Mouse (Mus musculus) thymus, adult 2 months (tissue): ENCODE data around the gene Rpl4. TPM values are rescaled to one million over a fixed set of nuclear protein-coding genes. Genes with fewer than 3 reads are reported as not detected.

Source experiments
- DNase-seq: peaks from one replicate; pipeline ENCODE4 v3.0.0; 2021
- H3K27ac ChIP-seq: fragments of 200-500 bp; 2 replicates; pipeline ENCODE4 v1.5.1; 2012; ENCODE audit warnings: low read length, control low read depth; ENCODE audit not compliant: control insufficient read depth, insufficient read depth
- H3K27me3 ChIP-seq: fragments of 200-500 bp; 2 replicates; pipeline ENCODE4 v1.6.1; 2012; ENCODE audit warnings: mild to moderate bottlenecking, low read length, moderate library complexity, mixed read lengths; ENCODE audit not compliant: control insufficient read depth, insufficient read depth
- H3K36me3 ChIP-seq: fragments of 200-500 bp; 2 replicates; pipeline ENCODE4 v1.6.1; 2012; ENCODE audit warnings: mild to moderate bottlenecking, low read length, moderate library complexity; ENCODE audit not compliant: control insufficient read depth, insufficient read depth
- H3K4me1 ChIP-seq: fragments of 200-500 bp; replicated peaks from 2 replicates; pipeline ENCODE4 v1.6.1; 2012; ENCODE audit warnings: low read length; ENCODE audit not compliant: control insufficient read depth, insufficient read depth
- H3K4me3 ChIP-seq: fragments of 200-500 bp; 2 replicates; pipeline ENCODE4 v1.5.1; 2012; ENCODE audit warnings: mild to moderate bottlenecking, low read length, control low read depth, moderate library complexity; ENCODE audit not compliant: control insufficient read depth, insufficient read depth
- CTCF ChIP-seq: fragments of 200-500 bp; IDR thresholded peaks from 2 replicates; pipeline ENCODE4 v1.5.1; 2012; ENCODE audit warnings: mild to moderate bottlenecking, control low read depth, low read length, moderate library complexity, borderline replicate concordance; ENCODE audit not compliant: control insufficient read depth, poor library complexity, insufficient read depth; ENCODE audit errors: extremely low read depth
- POLR2A ChIP-seq: fragments of 200-500 bp; IDR thresholded peaks from 2 replicates; pipeline ENCODE4 v1.6.1; 2012; ENCODE audit warnings: mild to moderate bottlenecking, low read length, control low read depth, moderate library complexity; ENCODE audit not compliant: control insufficient read depth, poor library complexity, insufficient read depth; ENCODE audit errors: extremely low read depth
- WGBS: fragments of 180-500 bp; shearing (Covaris S2); methylation state at CpG from one replicate; pipeline ENCODE4 v1.1.7; 2018; 5-methylcytosine and 5-hydroxymethylcytosine counted together
- polyA plus RNA-seq: library from polyadenylated mRNA; depleted of rRNA; stranded (reverse); fragments of >200 nt; gene quantifications from 2 replicates; pipeline ENCODE4 v1.2.3, GENCODE M21; 2012; rRNA removed

Rpl4 gene
- polyA plus RNA-seq, 1 experiment, result 518 TPM

GRCm38 (mm10) chr9:64219772-64220420 is 46.7 kb downstream of the Rpl4 start:
- no peak overlapping the region for H3K4me3 ChIP-seq
- WGBS, result 98% methylated on average over 10 of the region's 10 CpGs
- H3K36me3 ChIP-seq, result no peaks in the 10 kb centered on the region
- H3K27me3 ChIP-seq, result no peaks in the 10 kb centered on the region
- DNase-seq, result no peak
- no peak overlapping the region for H3K27ac ChIP-seq
- no peaks in the 10 kb centered on the region for H3K4me1 ChIP-seq
- no peak for TF ChIP-seq CTCF
- TF ChIP-seq POLR2A, result no peak

GRCm38 (mm10) chr9:64220603-64221002 is 47.4 kb downstream of the Rpl4 start:
- TF ChIP-seq CTCF (no peak), POLR2A (no peak)
- Histone ChIP-seq H3K27me3 (no peaks in the 10 kb centered on the region), H3K27ac (no peak overlapping the region), H3K4me1 (no peaks in the 10 kb centered on the region), H3K4me3 (no peak overlapping the region), H3K36me3 (no peaks in the 10 kb centered on the region)
- no peak for DNase-seq
- WGBS, result 100% methylated on average over 1 of the region's 1 CpGs

GRCm38 (mm10) chr9:64221480-64221879 is 48.3 kb downstream of the Rpl4 start:
- Histone ChIP-seq H3K4me3 (no peak overlapping the region), H3K27ac (no peak overlapping the region), H3K27me3 (no peaks in the 10 kb centered on the region), H3K36me3 (no peaks in the 10 kb centered on the region), H3K4me1 (no peaks in the 10 kb centered on the region)
- TF ChIP-seq POLR2A (no peak), CTCF (no peak)
- no peak for DNase-seq
- 77% methylated on average over 4 of the region's 4 CpGs for WGBS

GRCm38 (mm10) chr9:64222098-64222497 is 48.9 kb downstream of the Rpl4 start:
- no peaks in the 10 kb centered on the region for H3K4me1 ChIP-seq
- no peaks in the 10 kb centered on the region for H3K36me3 ChIP-seq
- TF ChIP-seq POLR2A, result no peak
- TF ChIP-seq CTCF, result no peak
- H3K27me3 ChIP-seq, result no peaks in the 10 kb centered on the region
- no peak overlapping the region for H3K4me3 ChIP-seq
- 68% methylated on average over 2 of the region's 2 CpGs for WGBS
- no peak for DNase-seq
- H3K27ac ChIP-seq, result no peak overlapping the region

- Histone ChIP-seq H3K4me1 (peaks cover 6% of the 10 kb centered on the region), H3K27ac (no peak overlapping the region), H3K4me3 (no peak overlapping the region), H3K27me3 (no peaks in the 10 kb centered on the region), H3K36me3 (no peaks in the 10 kb centered on the region)
- no peak for DNase-seq
- TF ChIP-seq POLR2A, result no peak
- TF ChIP-seq CTCF, result no peak
These were observed 52.6 kb downstream of the Rpl4 start for GRCm38 (mm10) chr9:64225805-64226204.

- H3K27me3 ChIP-seq, result no peaks in the 10 kb centered on the region
- H3K4me3 ChIP-seq, result no peak overlapping the region
- TF ChIP-seq POLR2A, result no peak
- TF ChIP-seq CTCF, result no peak
- H3K27ac ChIP-seq, result peak overlapping the region; percentile 39; the same call in 1 of the 2 replicates
- peak; percentile 37 for DNase-seq
- H3K4me1 ChIP-seq, result peaks cover 6% of the 10 kb centered on the region
- 4% methylated on average over 12 of the region's 12 CpGs for WGBS
- H3K36me3 ChIP-seq, result no peaks in the 10 kb centered on the region
These were observed 54.6 kb downstream of the Rpl4 start for GRCm38 (mm10) chr9:64227736-64228135.

Other genes starting within 250 kb of the Rpl4 start
- gene Smad6, start 151.3 kb upstream of the Rpl4 start, polyA plus RNA-seq, result 6.5 and 8.0 TPM in 2 replicates
- gene Lctl, start 56.2 kb upstream of the Rpl4 start, polyA plus RNA-seq, result 1.4 and 2.7 TPM in 2 replicates
- gene Zwilch, start 271 bp upstream of the Rpl4 start, polyA plus RNA-seq, result 8.1 and 8.3 TPM in 2 replicates
- 9.2 and 9.6 TPM in 2 replicates for gene Snapc5, start 5.9 kb downstream of the Rpl4 start, polyA plus RNA-seq
- gene Uchl4, start 61.8 kb downstream of the Rpl4 start, polyA plus RNA-seq, result 0.18 TPM in 1 of 2 replicates, not detected in the other
- gene Map2k1, start 80.3 kb downstream of the Rpl4 start, polyA plus RNA-seq, result 47.6 and 50.4 TPM in 2 replicates
- 16.5 and 19.1 TPM in 2 replicates for gene Tipin, start 108.2 kb downstream of the Rpl4 start, polyA plus RNA-seq
- gene Dis3l, start 167.9 kb downstream of the Rpl4 start, polyA plus RNA-seq, result 11.0 and 12.0 TPM in 2 replicates
- 0.40 and 0.70 TPM in 2 replicates for gene Megf11, start 212.3 kb downstream of the Rpl4 start, polyA plus RNA-seq